Mouse (Mus musculus) stomach, postnatal 0 days (tissue): ENCODE results near the gene Oas2. TPM values are rescaled to one million over a fixed set of nuclear protein-coding genes. Genes with fewer than 3 reads are reported as not detected.

Source experiments
- ATAC-seq: fragments of 200-750 bp; cut with Nextera tagmentation; 2 replicates; pipeline ENCODE4 v1.8.0; 2017; ENCODE audit not compliant: low FRiP score, low TSS enrichment
- DNase-seq: peaks from one replicate; pipeline ENCODE4 v3.0.0-alpha.2; 2016; ENCODE audit warnings: low spot score
- H3K27ac ChIP-seq: fragments of 300-500 bp; sonication (generic); replicated peaks from 2 replicates; pipeline ENCODE4 v1.5.1; 2014; ENCODE audit warnings: mild to moderate bottlenecking, control low read depth
- H3K27me3 ChIP-seq: fragments of 300-500 bp; sonication (generic); 2 replicates; pipeline ENCODE4 v1.6.1; 2014; ENCODE audit warnings: low read length; ENCODE audit not compliant: control insufficient read depth, insufficient read depth
- H3K36me3 ChIP-seq: fragments of 300-500 bp; sonication (generic); 2 replicates; pipeline ENCODE4 v1.6.1; 2014; ENCODE audit warnings: low read length, mixed read lengths; ENCODE audit not compliant: control insufficient read depth, insufficient read depth
- H3K4me1 ChIP-seq: fragments of 300-500 bp; sonication (generic); replicated peaks from 2 replicates; pipeline ENCODE4 v1.6.1; 2014; ENCODE audit warnings: antibody characterized with exemption; ENCODE audit not compliant: control insufficient read depth, insufficient read depth
- H3K4me2 ChIP-seq: fragments of 300-500 bp; sonication (generic); replicated peaks from 2 replicates; pipeline ENCODE4 v1.6.1; 2014; ENCODE audit warnings: low read depth, mild to moderate bottlenecking, control low read depth, moderate library complexity
- H3K4me3 ChIP-seq: fragments of 300-500 bp; sonication (generic); 2 replicates; pipeline ENCODE4 v1.5.1; 2014; ENCODE audit warnings: low read depth, low read length, control low read depth
- H3K9ac ChIP-seq: fragments of 300-500 bp; sonication (generic); 2 replicates; pipeline ENCODE4 v1.6.1; 2014; ENCODE audit warnings: mild to moderate bottlenecking, low read length, control low read depth, mixed read lengths
- H3K9me3 ChIP-seq: fragments of 300-500 bp; sonication (generic); 2 replicates; pipeline ENCODE4 v1.6.1; 2016; ENCODE audit warnings: low read length; ENCODE audit not compliant: control insufficient read depth
- CTCF ChIP-seq: IDR thresholded peaks from 2 replicates; pipeline ENCODE4 v1.5.1; 2016; ENCODE audit warnings: antibody characterized with exemption, low read depth, mild to moderate bottlenecking, moderate library complexity
- EP300 ChIP-seq: optimal IDR thresholded peaks from 2 replicates; pipeline ENCODE3; 2016; ENCODE audit warnings: antibody characterized with exemption
- WGBS: fragments of 180-500 bp; shearing (Covaris S2); extraction: QIAGEN DNeasy Blood & Tissue Kit; methylation state at CpG from one replicate; pipeline ENCODE4 v1.1.7; 2014; 5-methylcytosine and 5-hydroxymethylcytosine counted together
- polyA plus RNA-seq: library from polyadenylated mRNA; unstranded; fragments of >200 nt; fragmentation: Nextera tagmentation; extraction: Ambion mirVana; gene quantifications from 2 replicates; pipeline ENCODE4 v1.2.1, GENCODE M21; 2015

Gene Oas2
- polyA plus RNA-seq, 1 experiment from 2014 or later: 0.74 TPM

DNA sequence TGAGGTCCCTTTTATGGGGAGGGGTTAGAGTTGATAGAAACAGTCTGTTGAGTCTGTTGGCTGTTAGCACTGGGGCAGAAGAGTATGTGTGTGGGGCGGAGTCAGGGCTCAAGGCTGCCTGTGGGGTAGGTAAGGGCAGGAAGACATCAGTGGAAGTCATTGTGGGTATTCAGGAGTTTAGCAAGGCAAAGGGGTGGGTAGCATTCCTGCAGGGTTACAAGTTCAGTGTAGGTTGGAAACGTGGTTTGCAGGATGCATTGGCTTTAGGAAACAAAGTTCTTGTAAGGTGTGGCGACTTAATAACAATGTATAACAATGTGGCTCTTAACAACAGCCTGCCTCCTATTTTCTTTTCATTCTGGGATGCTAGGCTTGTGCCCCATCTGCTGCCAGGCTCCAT, 1.6 kb upstream of the Oas2 start:
- Histone ChIP-seq H3K4me3 (no peak overlapping the region), H3K9me3 (no peaks in the 10 kb centered on the region), H3K27ac (no peak overlapping the region), H3K9ac (no peak overlapping the region), H3K36me3 (no peaks in the 10 kb centered on the region), H3K4me1 (no peaks in the 10 kb centered on the region), H3K4me2 (no peak overlapping the region), H3K27me3 (no peaks in the 10 kb centered on the region)
- TF ChIP-seq EP300 (no peak), CTCF (no peak)
- WGBS: 68% methylated on average over 3 of the region's 3 CpGs
- no peak for ATAC-seq
- DNase-seq: no peak

DNA sequence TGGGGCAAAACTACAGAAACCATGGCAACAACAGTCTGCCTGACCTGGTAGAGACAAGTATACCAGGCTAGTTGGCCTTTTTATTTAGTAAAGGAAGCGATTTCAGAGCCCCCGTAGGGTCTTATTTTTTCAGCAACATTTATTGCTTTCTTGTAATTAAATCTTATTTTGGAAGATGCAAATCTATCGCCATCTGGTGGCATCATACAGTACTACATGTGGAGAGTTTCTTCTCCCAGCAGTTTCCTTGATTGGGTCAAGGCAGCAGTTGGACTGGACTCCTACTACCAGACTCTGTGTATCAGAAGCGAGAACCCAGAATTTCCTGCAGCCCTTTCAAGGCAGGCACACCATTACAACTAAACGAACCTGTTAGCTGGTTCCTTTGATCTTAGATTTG, 3.2 kb downstream of the Oas2 start:
- no peak for ATAC-seq
- H3K4me2 ChIP-seq: no peak overlapping the region
- H3K9ac ChIP-seq: no peak overlapping the region

DNA sequence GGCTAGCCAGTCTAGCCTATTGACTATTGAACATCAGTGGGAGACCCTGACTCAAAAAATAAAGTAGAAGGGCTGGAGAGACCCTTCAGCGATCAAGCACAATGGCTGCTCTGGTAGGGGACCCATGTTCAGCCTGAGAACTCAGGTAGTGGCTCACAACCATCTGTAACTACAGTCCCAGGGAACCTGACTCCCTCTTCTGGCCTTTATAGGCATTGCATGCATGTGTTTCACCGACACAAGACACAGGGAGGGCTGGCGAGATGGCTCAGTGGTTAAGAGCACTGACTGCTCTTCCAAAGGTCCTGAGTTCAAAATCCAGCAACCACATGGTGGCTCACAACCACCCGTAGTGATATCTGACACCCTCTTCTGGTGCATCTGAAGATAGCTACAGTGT, 7.5 kb downstream of the Oas2 start:
- Histone ChIP-seq H3K36me3 (no peaks in the 10 kb centered on the region), H3K4me2 (no peak overlapping the region), H3K9ac (no peak overlapping the region), H3K4me3 (no peak overlapping the region), H3K4me1 (no peaks in the 10 kb centered on the region), H3K9me3 (no peaks in the 10 kb centered on the region), H3K27me3 (no peaks in the 10 kb centered on the region), H3K27ac (no peak overlapping the region)
- WGBS: 26% methylated on average over 4 of the region's 4 CpGs
- peak; percentile 70 for TF ChIP-seq CTCF
- TF ChIP-seq EP300: no peak
- no peak for ATAC-seq
- DNase-seq: peak; percentile 39

More for the DNA sequence above, 3.2 kb downstream of the Oas2 start:
- H3K4me1 ChIP-seq: no peaks in the 10 kb centered on the region
- TF ChIP-seq EP300: no peak
- peak; percentile 81 for TF ChIP-seq CTCF
- no peak for DNase-seq
- H3K27me3 ChIP-seq: no peaks in the 10 kb centered on the region
- no peak overlapping the region for H3K27ac ChIP-seq
- WGBS: 6% methylated on average over 5 of the region's 5 CpGs
- no peaks in the 10 kb centered on the region for H3K36me3 ChIP-seq
- no peaks in the 10 kb centered on the region for H3K9me3 ChIP-seq
- no peak overlapping the region for H3K4me3 ChIP-seq

DNA sequence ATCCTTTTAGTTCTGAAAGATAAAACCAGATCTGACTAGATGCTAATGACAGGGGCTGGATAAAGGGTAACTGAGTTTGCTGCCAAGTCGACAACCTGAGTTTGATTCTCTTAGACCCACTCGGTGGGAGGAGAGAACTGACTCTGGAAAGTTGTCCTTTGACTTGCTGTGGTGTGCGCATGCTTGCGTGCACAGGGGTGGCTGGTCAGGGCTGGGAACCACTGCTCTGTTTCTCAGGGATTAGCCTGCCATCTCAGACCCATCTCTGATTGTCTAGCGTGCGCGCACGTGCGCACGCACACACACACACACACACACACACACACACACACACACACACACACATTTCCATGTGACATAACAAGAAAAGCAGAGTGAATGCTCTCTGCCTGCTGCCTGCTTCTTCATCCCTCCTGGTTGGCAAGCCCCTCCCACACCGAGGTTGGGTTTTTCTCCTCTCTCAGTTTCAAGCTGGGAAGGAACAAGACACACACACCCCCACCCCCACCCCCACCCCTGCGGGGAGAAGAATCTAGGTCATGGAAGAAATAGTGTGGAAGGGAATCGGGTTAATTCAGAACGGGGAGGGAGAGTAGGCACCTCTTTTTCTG, 15.2 kb downstream of the Oas2 start:
- WGBS: 67% methylated on average over 14 of the region's 14 CpGs
- H3K4me2 ChIP-seq: no peak overlapping the region
- no peak overlapping the region for H3K9ac ChIP-seq
- ATAC-seq: no peak
- H3K27me3 ChIP-seq: no peaks in the 10 kb centered on the region
- no peaks in the 10 kb centered on the region for H3K36me3 ChIP-seq
- no peaks in the 10 kb centered on the region for H3K4me1 ChIP-seq
- DNase-seq: no peak
- no peak overlapping the region for H3K27ac ChIP-seq
- TF ChIP-seq CTCF (no peak), EP300 (no peak)
- H3K4me3 ChIP-seq: no peak overlapping the region
- no peaks in the 10 kb centered on the region for H3K9me3 ChIP-seq

DNA sequence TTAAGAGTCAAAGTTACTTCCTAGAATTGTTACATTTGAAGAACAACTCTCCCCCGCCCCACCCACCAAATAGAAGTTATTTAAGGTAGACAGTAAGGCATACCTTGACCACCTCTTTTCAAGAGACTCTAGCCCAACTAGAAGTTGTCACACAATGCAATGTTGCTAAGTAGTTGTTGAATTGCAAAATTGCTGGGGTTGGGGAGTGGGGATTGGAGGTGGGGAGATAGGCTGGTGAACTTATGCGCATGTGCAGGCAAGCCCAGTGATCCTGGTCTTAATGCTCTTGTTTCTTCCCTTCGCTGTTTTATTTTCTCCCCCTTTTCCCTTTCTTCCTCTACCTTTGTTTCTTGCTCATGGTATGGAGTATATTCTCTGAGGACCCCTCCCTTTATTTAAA, 16.0 kb downstream of the Oas2 start:
- Histone ChIP-seq H3K27ac (no peak overlapping the region), H3K4me3 (no peak overlapping the region), H3K36me3 (no peaks in the 10 kb centered on the region), H3K4me2 (no peak overlapping the region), H3K27me3 (no peaks in the 10 kb centered on the region), H3K9ac (no peak overlapping the region), H3K9me3 (no peaks in the 10 kb centered on the region), H3K4me1 (no peaks in the 10 kb centered on the region)
- 90% methylated on average over 3 of the region's 3 CpGs for WGBS
- ATAC-seq: no peak
- no peak for DNase-seq
- TF ChIP-seq CTCF (no peak), EP300 (no peak)

DNA sequence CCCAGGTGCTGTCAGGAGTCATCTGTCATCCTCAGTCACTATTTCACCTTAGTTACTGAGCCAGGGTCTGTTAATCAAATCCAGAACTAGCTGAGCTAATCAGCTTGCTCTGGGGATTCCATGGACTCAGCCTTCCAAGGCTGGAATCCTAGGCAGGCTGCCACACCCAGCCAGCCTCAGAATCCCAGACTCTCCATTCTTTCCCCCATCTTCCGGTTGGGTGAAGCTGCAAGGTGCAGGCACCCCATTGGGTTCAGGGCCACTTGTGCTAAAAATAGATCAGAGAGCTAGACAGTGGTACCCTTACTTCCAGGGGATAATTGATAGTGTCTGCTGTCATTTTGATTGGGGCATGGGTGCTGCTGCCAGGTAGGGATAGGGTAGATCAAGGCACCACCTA, 16.9 kb downstream of the Oas2 start:
- H3K4me1 ChIP-seq: no peaks in the 10 kb centered on the region
- no peaks in the 10 kb centered on the region for H3K27me3 ChIP-seq
- WGBS: 57% methylated on average over 1 of the region's 1 CpGs
- no peak overlapping the region for H3K4me2 ChIP-seq
- H3K9ac ChIP-seq: no peak overlapping the region
- H3K9me3 ChIP-seq: no peaks in the 10 kb centered on the region
- no peak overlapping the region for H3K27ac ChIP-seq
- no peak overlapping the region for H3K4me3 ChIP-seq
- no peak for DNase-seq
- TF ChIP-seq CTCF: no peak
- TF ChIP-seq EP300: no peak
- ATAC-seq: no peak
- H3K36me3 ChIP-seq: no peaks in the 10 kb centered on the region
